Mouse (Mus musculus) heart, postnatal 4 days (tissue): ENCODE measurements at regions not wholly inside any gene's neighbourhood (a gene's known extent, or its start where the extent isn't known, plus 50 kb on each side); places are given as distances from the start of the nearest gene placed in this dataset.

Experiments used
- DNase-seq: peaks from one replicate; pipeline ENCODE4 v3.0.0; 2021

- no peak for DNase-seq
These were observed 149.4 kb downstream of the Nr2f2 start for GRCm38 (mm10) chr7:70217137-70217536.

GRCm38 (mm10) chr7:70213970-70214520, 152.5 kb downstream of the Nr2f2 start:
- no peak for DNase-seq

- DNase-seq: no peak
These were observed 160.6 kb downstream of the Nr2f2 start for GRCm38 (mm10) chr7:70205900-70206299.

- DNase-seq: no peak
These were observed 166.3 kb downstream of the Nr2f2 start for GRCm38 (mm10) chr7:70200188-70200587.

GRCm38 (mm10) chr7:70178956-70179355, 187.6 kb downstream of the Nr2f2 start:
- DNase-seq: no peak

GRCm38 (mm10) chr7:70178006-70178405, 188.5 kb downstream of the Nr2f2 start:
- DNase-seq: no peak

- DNase-seq: no peak
These were observed 189.8 kb downstream of the Nr2f2 start for GRCm38 (mm10) chr7:70176686-70177259.

- no peak for DNase-seq
These were observed 190.4 kb downstream of the Nr2f2 start for GRCm38 (mm10) chr7:70176086-70176485.

- DNase-seq: no peak
These were observed 194.1 kb downstream of the Nr2f2 start for GRCm38 (mm10) chr7:70172431-70172830.

- DNase-seq: no peak
These were observed 195.1 kb downstream of the Nr2f2 start for GRCm38 (mm10) chr7:70171456-70171855.

- no peak for DNase-seq
These were observed 198.5 kb downstream of the Nr2f2 start for GRCm38 (mm10) chr7:70168080-70168479.

- DNase-seq: no peak
These were observed 200.5 kb downstream of the Nr2f2 start for GRCm38 (mm10) chr7:70166081-70166480.

GRCm38 (mm10) chr7:70165501-70165900, 201.0 kb downstream of the Nr2f2 start:
- no peak for DNase-seq

GRCm38 (mm10) chr7:70164691-70165193, 201.8 kb downstream of the Nr2f2 start:
- no peak for DNase-seq

- no peak for DNase-seq
These were observed 208.0 kb downstream of the Nr2f2 start for GRCm38 (mm10) chr7:70158531-70158930.

GRCm38 (mm10) chr7:70144726-70145271, 221.7 kb downstream of the Nr2f2 start:
- no peak for DNase-seq

GRCm38 (mm10) chr7:70136837-70137236, 229.7 kb downstream of the Nr2f2 start:
- DNase-seq: no peak

- no peak for DNase-seq
These were observed 231.1 kb downstream of the Nr2f2 start for GRCm38 (mm10) chr7:70135416-70135815.

- no peak for DNase-seq
These were observed 236.6 kb downstream of the Nr2f2 start for GRCm38 (mm10) chr7:70129963-70130362.

GRCm38 (mm10) chr7:70122818-70123217, 243.7 kb downstream of the Nr2f2 start:
- no peak for DNase-seq

GRCm38 (mm10) chr7:70119517-70119916, 247.0 kb downstream of the Nr2f2 start:
- DNase-seq: no peak

GRCm38 (mm10) chr7:70118971-70119370, 247.6 kb downstream of the Nr2f2 start:
- no peak for DNase-seq

- DNase-seq: peak; percentile 6
These were observed 248.3 kb downstream of the Nr2f2 start for GRCm38 (mm10) chr7:70117930-70118922.
